Mouse (Mus musculus) retina, adult 2 months (tissue): ENCODE results near the gene Duoxa2.

Source experiments
- DNase-seq: peaks from one replicate; pipeline ENCODE4 v3.0.0-alpha.2; 2012; ENCODE audit warnings: low read depth, low spot score

The Duoxa2 gene

GRCm38 (mm10) chr2:122351931-122352329 is 53.2 kb downstream of the Duoxa2 start:
- no peak for DNase-seq
